Mouse (Mus musculus) spleen, embryonic (tissue): ENCODE data around the gene Prox2.
"Not testable (repeated sequence)": the region's sequence is repeated elsewhere in the genome, so short reads cannot be mapped to it uniquely, and the experiment has no call there.

Source experiments
- CTCF ChIA-PET: fragments of 350-600 bp; sonication (Branson Sonifier 250); formaldehyde crosslinking; loops from one replicate; lab custom pipeline; 2022; lab: Charles Lee

Gene Prox2

GRCm38 (mm10) chr12:85110698-85111592, at the start of gene Prox2, which contains the start of gene Dlst:
Gene Prox2 (minus strand): TSS chr12:85110759.
Gene Dlst (plus strand): TSS chr12:85110833.
- CTCF ChIA-PET, result no interaction called here

GRCm38 (mm10) chr12:85159592-85159991, 49.0 kb upstream of the Prox2 start:
- CTCF ChIA-PET, result interaction anchor here (0.5 kb wide), 1 partner anchor 492 kb away, joined by 5 read pairs; no protein-coding TSS in a partner anchor

GRCm38 (mm10) chr12:85158801-85159200, 48.2 kb upstream of the Prox2 start:
- CTCF ChIA-PET, result interaction anchor here (0.5 kb wide), 1 partner anchor 318 kb away, joined by 4 read pairs; no protein-coding TSS in a partner anchor

GRCm38 (mm10) chr12:85157797-85158460, 47.4 kb upstream of the Prox2 start:
- CTCF ChIA-PET, result no interaction called here

- CTCF ChIA-PET, result no interaction called here
These were observed 45.8 kb upstream of the Prox2 start for GRCm38 (mm10) chr12:85156324-85156723.

GRCm38 (mm10) chr12:85153011-85153410, 42.5 kb upstream of the Prox2 start:
- CTCF ChIA-PET, result no interaction called here

GRCm38 (mm10) chr12:85151002-85151774, 40.6 kb upstream of the Prox2 start, which contains the start of gene Rps6kl1:
Gene Rps6kl1 (minus strand): TSS chr12:85151264.
- CTCF ChIA-PET, result no interaction called here

GRCm38 (mm10) chr12:85150321-85151001, 39.9 kb upstream of the Prox2 start:
- CTCF ChIA-PET, result no interaction called here

- CTCF ChIA-PET, result no interaction called here
These were observed 36.3 kb upstream of the Prox2 start for GRCm38 (mm10) chr12:85146881-85147280.

GRCm38 (mm10) chr12:85146355-85146754, 35.8 kb upstream of the Prox2 start:
- CTCF ChIA-PET, result no interaction called here

GRCm38 (mm10) chr12:85145630-85146029, 35.1 kb upstream of the Prox2 start:
- CTCF ChIA-PET, result interaction anchor here (0.7 kb wide), 1 partner anchor 481 kb away, joined by 18 read pairs; no protein-coding TSS in a partner anchor

- CTCF ChIA-PET, result no interaction called here
These were observed 34.3 kb upstream of the Prox2 start for GRCm38 (mm10) chr12:85144821-85145220.

- CTCF ChIA-PET, result not testable (repeated sequence)
These were observed 33.7 kb upstream of the Prox2 start for GRCm38 (mm10) chr12:85144276-85144675.

GRCm38 (mm10) chr12:85142803-85143202, 32.2 kb upstream of the Prox2 start:
- CTCF ChIA-PET, result interaction anchor here (0.6 kb wide), 1 partner anchor 356 kb away, joined by 5 read pairs; no protein-coding TSS in a partner anchor

GRCm38 (mm10) chr12:85141096-85141495, 30.5 kb upstream of the Prox2 start:
- CTCF ChIA-PET, result interaction anchor here (0.8 kb wide), 1 partner anchor 68 kb away, joined by 5 read pairs; no protein-coding TSS in a partner anchor

- CTCF ChIA-PET, result no interaction called here
These were observed 29.6 kb upstream of the Prox2 start for GRCm38 (mm10) chr12:85140036-85140701.

- CTCF ChIA-PET, result no interaction called here
These were observed 26.1 kb upstream of the Prox2 start for GRCm38 (mm10) chr12:85136627-85137026.

- CTCF ChIA-PET, result no interaction called here
These were observed 25.2 kb upstream of the Prox2 start for GRCm38 (mm10) chr12:85135513-85136470.
